Mouse (Mus musculus) gastrocnemius, adult 2 months (tissue): ENCODE data around the gene Plk3. TPM values are rescaled to one million over a fixed set of nuclear protein-coding genes. Genes with fewer than 3 reads are reported as not detected.

Source experiments
- DNase-seq: peaks from one replicate; pipeline ENCODE4 v3.0.0; 2022
- H3K27ac ChIP-seq: fragments of 200-600 bp; 2 replicates; pipeline ENCODE4 v1.8.1; 2022; ENCODE audit warnings: mild to moderate bottlenecking
- H3K4me3 ChIP-seq: fragments of 200-600 bp; 2 replicates; pipeline ENCODE4 v1.8.1; 2022; ENCODE audit warnings: mild to moderate bottlenecking, moderate library complexity
- CTCF ChIP-seq: fragments of 200-600 bp; IDR thresholded peaks from 2 replicates; pipeline ENCODE4 v1.8.1; 2022; ENCODE audit warnings: antibody characterized with exemption, mild to moderate bottlenecking, moderate library complexity
- intact Hi-C: fragments of 180-260 bp; cut with DNase I; formaldehyde crosslinking; loops from one replicate; pipeline ENCODE4 v1.15.1; 2025
- total RNA-seq, 2 experiments: library from RNA; stranded (reverse); gene quantifications; 2 replicates each; pipeline ENCODE4 v1.2.3; 2021

The Plk3 gene
- total RNA-seq, 2 experiments from 2014 or later = 0.73 to 0.74 TPM

DNA sequence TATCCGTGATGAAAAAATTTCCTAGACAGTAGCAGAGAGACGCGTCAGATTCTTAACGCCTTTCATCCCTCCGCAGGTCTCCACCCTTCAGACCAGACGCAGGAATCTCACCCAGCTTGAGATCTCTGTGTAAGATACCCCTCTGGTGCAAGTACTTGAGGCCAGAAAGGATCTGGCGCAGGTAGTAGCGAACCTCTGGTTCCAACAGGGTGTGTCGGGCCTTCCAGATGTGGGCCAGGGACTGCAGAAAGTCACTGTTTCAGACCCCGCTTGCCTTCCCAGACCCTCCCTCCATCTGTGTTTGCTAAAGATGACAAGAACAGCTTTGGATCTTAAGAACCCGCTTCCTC lies 994 bp downstream of the Plk3 start:
- Histone ChIP-seq H3K4me3 (peak overlapping the region; percentile 95), H3K27ac (no peak overlapping the region; the same call in 1 of the 2 replicates)
- TF ChIP-seq CTCF = no peak
- intact Hi-C loops = no loop called here
- DNase-seq = no peak

GRCm38 (mm10) chr4:117131890-117132793 lies 1.6 kb downstream of the Plk3 start:
- DNase-seq = no peak
- intact Hi-C loops = no loop called here
- no peak for TF ChIP-seq CTCF
- no peak overlapping the region for H3K27ac ChIP-seq
- H3K4me3 ChIP-seq = peak overlapping the region; percentile 95

DNA sequence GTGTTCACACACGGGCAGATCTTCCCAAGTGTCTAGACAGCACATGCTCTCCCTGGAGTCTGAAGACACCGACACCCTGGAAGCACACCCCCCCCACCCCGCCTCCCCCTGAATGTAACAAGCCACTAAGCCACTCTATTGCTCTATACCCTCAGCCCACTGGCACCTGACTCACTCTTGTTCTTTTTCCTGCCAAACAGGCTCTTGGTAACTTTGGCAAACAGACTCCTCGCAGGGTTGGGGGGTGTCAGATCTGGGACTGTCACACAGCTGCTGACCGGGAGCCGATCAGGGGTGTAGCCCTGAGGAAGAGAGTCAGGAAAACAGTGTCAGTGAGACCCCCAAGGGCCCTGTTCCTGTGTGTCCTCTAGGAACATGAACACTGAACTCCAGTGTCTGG lies 2.6 kb downstream of the Plk3 start:
- no peak overlapping the region for H3K27ac ChIP-seq
- intact Hi-C loops = no loop called here
- no peak for TF ChIP-seq CTCF
- DNase-seq = no peak
- H3K4me3 ChIP-seq = no peak overlapping the region

GRCm38 (mm10) chr4:117130790-117131189 lies 3.0 kb downstream of the Plk3 start:
- intact Hi-C loops = no loop called here
- TF ChIP-seq CTCF = no peak

GRCm38 (mm10) chr4:117127991-117128686 lies 5.6 kb downstream of the Plk3 start:
- H3K27ac ChIP-seq = peak overlapping the region; percentile 92; the same call in 1 of the 2 replicates
- DNase-seq = no peak
- intact Hi-C loops = no loop called here

More at GRCm38 (mm10) chr4:117130790-117131189, 3.0 kb downstream of the Plk3 start:
- Histone ChIP-seq H3K27ac (no peak overlapping the region), H3K4me3 (no peak overlapping the region)
- DNase-seq = no peak

DNA sequence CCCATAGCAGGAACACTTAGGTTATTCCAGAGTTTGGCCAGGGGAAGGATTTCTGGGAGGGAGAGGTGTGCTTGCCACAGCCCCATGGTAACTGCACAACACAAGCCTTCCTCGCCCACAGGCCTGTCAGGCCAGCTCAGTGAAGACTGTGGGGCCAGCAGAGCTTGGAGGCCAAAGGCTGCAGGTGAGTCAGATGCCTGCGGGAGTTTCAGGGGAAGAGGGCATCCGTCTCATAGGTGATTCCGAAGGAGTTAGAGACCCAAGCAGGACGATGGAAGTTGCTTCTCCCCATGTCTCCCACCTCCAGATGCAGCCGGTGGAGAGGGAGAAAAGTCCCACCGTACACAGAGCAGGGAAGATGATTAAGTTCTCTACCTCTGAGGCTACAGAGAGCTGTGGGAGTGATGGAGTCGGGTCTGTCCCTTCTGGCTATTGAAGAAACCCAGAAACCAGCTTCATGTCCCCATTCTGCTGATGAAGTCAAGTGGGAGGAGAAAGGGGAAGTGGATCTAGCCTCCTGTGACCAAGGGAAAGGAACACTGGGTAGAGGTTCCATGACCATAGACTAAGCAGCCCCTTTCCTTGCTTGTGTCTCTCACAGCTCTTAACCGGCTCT lies 7.0 kb downstream of the Plk3 start, which contains the start of gene Tctex1d4:
Gene Tctex1d4, plus strand, starts transcription at position 120 of the 616 bp plus-strand sequence.
- intact Hi-C loops = no loop called here
- TF ChIP-seq CTCF = no peak
- Histone ChIP-seq H3K27ac (peak within 1 kb of the TSS; percentile 92), H3K4me3 (peak within 1 kb of the TSS; percentile 54)
- no peak for DNase-seq

More at GRCm38 (mm10) chr4:117127991-117128686, 5.6 kb downstream of the Plk3 start:
- TF ChIP-seq CTCF = no peak
- H3K4me3 ChIP-seq = no peak overlapping the region

DNA sequence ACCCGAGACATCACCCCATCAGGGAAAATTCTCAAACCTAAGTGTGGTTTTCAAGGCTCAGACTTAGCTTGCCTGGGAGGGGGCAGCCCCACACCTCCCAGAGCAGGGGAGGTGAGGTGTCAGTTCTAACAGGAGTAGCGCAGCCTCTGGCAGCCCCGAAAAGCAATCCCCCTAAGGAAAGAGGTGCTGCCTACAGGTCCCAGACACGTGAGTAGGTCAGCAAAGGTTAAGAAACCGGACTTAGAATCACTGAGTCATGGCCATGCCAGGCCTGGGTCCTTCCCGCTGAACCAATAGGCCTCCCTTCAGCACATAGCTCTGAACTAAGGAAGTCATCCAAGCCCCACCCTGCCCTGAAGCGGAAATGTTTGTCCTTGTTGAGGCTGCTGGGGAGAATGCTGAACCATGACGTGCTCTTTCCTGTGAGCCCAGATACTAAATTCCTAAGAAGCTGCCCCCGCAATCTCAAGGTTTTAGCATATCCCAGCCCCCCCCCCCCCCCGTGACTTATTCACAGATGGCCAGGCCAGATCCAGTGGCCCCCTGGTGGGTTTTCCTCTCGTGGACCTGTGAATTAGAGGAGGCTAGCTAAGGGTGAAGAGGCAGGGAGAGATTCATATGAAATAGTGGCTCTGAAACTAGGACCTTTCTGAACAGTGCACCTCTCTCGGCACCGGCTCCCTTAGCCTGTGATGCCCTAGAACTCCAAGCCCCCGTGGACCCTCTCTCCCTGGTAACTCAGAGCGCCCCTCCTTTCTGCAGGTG lies 7.7 kb downstream of the Plk3 start:
- intact Hi-C loops = no loop called here
- DNase-seq = peak; percentile 86
- Histone ChIP-seq H3K27ac (peak overlapping the region; percentile 92), H3K4me3 (peak overlapping the region; percentile 54)
- TF ChIP-seq CTCF = no peak

DNA sequence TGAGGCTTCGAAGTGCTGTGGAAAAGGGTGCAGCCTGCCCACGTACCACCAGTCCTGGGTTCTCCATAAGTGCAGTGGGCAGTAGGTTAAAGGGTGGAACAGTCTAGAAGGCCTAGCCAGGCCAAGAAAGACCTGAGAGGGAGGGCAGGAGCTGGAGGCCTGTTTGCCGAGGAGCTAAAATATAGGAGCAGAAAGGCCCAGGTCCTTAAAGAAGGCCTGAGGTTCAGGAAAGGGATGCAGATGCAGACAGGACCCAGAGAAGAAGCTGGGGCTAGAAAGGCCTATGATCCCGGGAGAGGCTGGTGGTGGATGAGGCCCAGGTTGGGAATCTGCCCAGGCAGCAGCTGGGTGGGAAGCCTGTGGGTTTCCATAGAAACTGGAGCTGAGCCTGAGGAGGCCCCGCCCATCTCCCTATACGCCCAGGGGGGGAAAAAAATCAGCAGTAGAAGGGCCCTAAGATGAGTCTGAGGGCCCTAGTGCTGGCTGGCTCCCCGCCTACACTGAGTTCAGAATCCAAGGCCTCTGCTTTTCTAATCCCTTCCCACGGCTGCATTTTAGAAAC lies 8.3 kb downstream of the Plk3 start, which contains the start of gene Btbd19:
Gene Btbd19, minus strand, starts transcription at position 378 of the 562 bp plus-strand sequence.
- peak within 1 kb of the TSS; percentile 54 for H3K4me3 ChIP-seq
- H3K27ac ChIP-seq = peak within 1 kb of the TSS; percentile 92
- TF ChIP-seq CTCF = no peak
- peak; percentile 83 for DNase-seq
- intact Hi-C loops = no loop called here

- DNase-seq = peak; percentile 57
- no peak for TF ChIP-seq CTCF
- Histone ChIP-seq H3K4me3 (peak overlapping the region; percentile 54), H3K27ac (peak overlapping the region; percentile 92)
- intact Hi-C loops = loop anchor here (5.0 kb wide), 2 partner anchors 107 to 122 kb away; partner anchors contain the start of gene Eif2b3
These were observed 9.0 kb downstream of the Plk3 start for GRCm38 (mm10) chr4:117124518-117125347.

GRCm38 (mm10) chr4:117124218-117124517 lies 9.6 kb downstream of the Plk3 start:
- no peak for DNase-seq
- Histone ChIP-seq H3K27ac (peak overlapping the region; percentile 92), H3K4me3 (no peak overlapping the region)
- intact Hi-C loops = loop anchor here (5.0 kb wide), 2 partner anchors 107 to 122 kb away; partner anchors contain the start of gene Eif2b3
- TF ChIP-seq CTCF = no peak

DNA sequence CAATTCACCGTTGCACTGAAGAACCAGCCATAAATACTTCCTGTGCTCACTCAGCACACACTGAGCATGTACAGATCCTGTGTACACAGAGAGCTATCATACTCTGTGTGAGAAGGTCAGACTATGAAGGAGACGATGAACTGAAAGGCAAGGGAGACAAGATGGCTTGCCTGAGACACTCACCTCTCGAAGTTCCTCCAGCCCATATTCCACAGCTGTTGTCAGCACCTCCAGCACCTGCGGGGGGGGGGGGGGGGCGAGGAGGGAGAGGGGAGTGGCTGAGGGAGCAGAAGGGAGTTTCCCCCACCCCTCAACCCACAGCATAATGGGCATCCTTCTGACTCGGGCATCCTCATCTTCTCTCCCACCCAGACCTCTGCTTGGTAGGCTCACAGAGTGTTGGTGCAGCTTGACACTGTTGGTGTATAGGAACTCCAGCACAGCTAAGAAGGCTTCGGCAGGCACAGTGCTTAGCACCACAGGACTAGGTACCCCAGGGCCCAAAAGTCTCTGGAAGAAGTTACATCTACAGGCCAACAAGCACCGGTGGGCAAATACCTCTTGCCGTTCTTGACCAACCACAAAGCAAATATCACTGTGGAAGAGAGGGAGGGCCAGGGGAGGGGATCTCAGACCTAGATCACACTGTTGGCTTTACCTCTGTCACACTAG lies 10.1 kb downstream of the Plk3 start:
- intact Hi-C loops = loop anchor here (5.0 kb wide), 2 partner anchors 106 to 121 kb away; partner anchors contain the start of gene Eif2b3
- Histone ChIP-seq H3K4me3 (no peak overlapping the region), H3K27ac (peak overlapping the region; percentile 92)
- TF ChIP-seq CTCF = no peak
- no peak for DNase-seq
